Mouse (Mus musculus): Measurements from ENCODE around the gene Mt3.

GRCm38 (mm10) chr8:94104146-94104545, 48.3 kb upstream of the Mt3 start:
- peak; percentile 27; the same call in 1 of the 2 replicates for TF ChIP-seq CTCF (IDR thresholded peaks at IDR 0.05; ENCODE audit: borderline replicate concordance, extremely low read depth, insufficient read depth, insufficient read length)
- TF ChIP-seq POLR2A (IDR thresholded peaks at IDR 0.05; ENCODE audit: borderline replicate concordance, extremely low read depth, insufficient read depth, insufficient read length, poor library complexity, severe bottlenecking) = no peak

All from brain, embryonic 14.5 days (tissue).